Mouse (Mus musculus) neural tube, embryonic 14.5 days (tissue): ENCODE results near the gene Fgfr2. TPM values are rescaled to one million over a fixed set of nuclear protein-coding genes. Genes with fewer than 3 reads are reported as not detected.

Experiments
- ATAC-seq: fragments of 200-750 bp; cut with Nextera tagmentation; 2 replicates; pipeline ENCODE4 v1.8.0; 2017; ENCODE audit warnings: low read depth, mild to moderate bottlenecking, moderate TSS enrichment, moderate library complexity
- H3K27ac ChIP-seq: fragments of 300-500 bp; sonication (generic); 2 replicates; pipeline ENCODE4 v1.5.1; 2014; ENCODE audit warnings: low read depth, mild to moderate bottlenecking, control low read depth, low read length, moderate library complexity, mixed read lengths
- H3K27me3 ChIP-seq: fragments of 300-500 bp; sonication (generic); 2 replicates; pipeline ENCODE4 v1.6.1; 2014; ENCODE audit warnings: low read length; ENCODE audit not compliant: control insufficient read depth, insufficient read depth
- H3K36me3 ChIP-seq: fragments of 300-500 bp; sonication (generic); 2 replicates; pipeline ENCODE4 v1.6.1; 2014; ENCODE audit warnings: low read length, mixed read lengths; ENCODE audit not compliant: control insufficient read depth, insufficient read depth
- H3K4me1 ChIP-seq: fragments of 300-500 bp; sonication (generic); 2 replicates; pipeline ENCODE4 v1.6.1; 2014; ENCODE audit warnings: low read length; ENCODE audit not compliant: control insufficient read depth, insufficient read depth
- H3K4me2 ChIP-seq: fragments of 300-500 bp; sonication (generic); 2 replicates; pipeline ENCODE4 v1.6.1; 2014; ENCODE audit warnings: mild to moderate bottlenecking, low read depth, low read length, control low read depth
- H3K4me3 ChIP-seq: fragments of 300-500 bp; sonication (generic); 2 replicates; pipeline ENCODE4 v1.5.1; 2014; ENCODE audit warnings: low read depth, low read length, control low read depth, mixed read lengths
- H3K9ac ChIP-seq: fragments of 300-500 bp; sonication (generic); replicated peaks from 2 replicates; pipeline ENCODE4 v1.6.1; 2014; ENCODE audit warnings: low read depth, mild to moderate bottlenecking, control low read depth, low read length, mixed read lengths
- H3K9me3 ChIP-seq: fragments of 300-500 bp; sonication (generic); 2 replicates; pipeline ENCODE4 v1.6.1; 2016; ENCODE audit warnings: low read length; ENCODE audit not compliant: control insufficient read depth
- WGBS: fragments of 180-500 bp; shearing (Covaris S2); extraction: QIAGEN DNeasy Blood & Tissue Kit; methylation state at CpG from one replicate; pipeline ENCODE4 v1.1.7; 2014; 5-methylcytosine and 5-hydroxymethylcytosine counted together
- polyA plus RNA-seq: library from polyadenylated mRNA; unstranded; fragments of >200 nt; fragmentation: Nextera tagmentation; extraction: Ambion mirVana; gene quantifications from 2 replicates; pipeline ENCODE4 v1.2.1, GENCODE M21; 2014

Gene Fgfr2
- polyA plus RNA-seq, 1 experiment from 2014 or later: 28.1 TPM

- no peak overlapping the region for H3K9ac ChIP-seq
- no peaks in the 10 kb centered on the region for H3K4me1 ChIP-seq
- no peaks in the 10 kb centered on the region for H3K9me3 ChIP-seq
- ATAC-seq: no peak
- WGBS: 73% methylated on average over 4 of the region's 4 CpGs
- no peak overlapping the region for H3K27ac ChIP-seq
- H3K36me3 ChIP-seq: no peaks in the 10 kb centered on the region
- H3K27me3 ChIP-seq: no peaks in the 10 kb centered on the region
- H3K4me2 ChIP-seq: no peak overlapping the region
- H3K4me3 ChIP-seq: no peak overlapping the region
Measured at GRCm38 (mm10) chr7:132494263-132494662, 628.9 kb downstream of the Fgfr2 start.

- Histone ChIP-seq H3K4me2 (no peak overlapping the region), H3K4me3 (no peak overlapping the region), H3K27me3 (no peaks in the 10 kb centered on the region), H3K9me3 (no peaks in the 10 kb centered on the region), H3K27ac (no peak overlapping the region), H3K4me1 (no peaks in the 10 kb centered on the region), H3K9ac (no peak overlapping the region), H3K36me3 (no peaks in the 10 kb centered on the region)
- WGBS: 84% methylated on average over 3 of the region's 3 CpGs
- ATAC-seq: no peak
Measured at GRCm38 (mm10) chr7:132493632-132494031, 629.5 kb downstream of the Fgfr2 start.

GRCm38 (mm10) chr7:132491902-132492301 is 631.2 kb downstream of the Fgfr2 start:
- WGBS: 94% methylated on average over 7 of the region's 7 CpGs
- Histone ChIP-seq H3K36me3 (no peaks in the 10 kb centered on the region), H3K9me3 (no peaks in the 10 kb centered on the region), H3K4me3 (no peak overlapping the region), H3K27ac (no peak overlapping the region), H3K27me3 (no peaks in the 10 kb centered on the region), H3K4me2 (no peak overlapping the region), H3K9ac (no peak overlapping the region), H3K4me1 (no peaks in the 10 kb centered on the region)
- ATAC-seq: no peak

GRCm38 (mm10) chr7:132487361-132487760 is 635.8 kb downstream of the Fgfr2 start:
- no peaks in the 10 kb centered on the region for H3K4me1 ChIP-seq
- no peak for ATAC-seq
- 60% methylated on average over 6 of the region's 6 CpGs for WGBS
- H3K9ac ChIP-seq: no peak overlapping the region
- no peak overlapping the region for H3K4me3 ChIP-seq
- H3K36me3 ChIP-seq: no peaks in the 10 kb centered on the region
- H3K4me2 ChIP-seq: no peak overlapping the region
- no peaks in the 10 kb centered on the region for H3K27me3 ChIP-seq
- no peak overlapping the region for H3K27ac ChIP-seq
- H3K9me3 ChIP-seq: no peaks in the 10 kb centered on the region

GRCm38 (mm10) chr7:132486403-132487178 is 636.6 kb downstream of the Fgfr2 start:
- no peak for ATAC-seq
- H3K9ac ChIP-seq: no peak overlapping the region
- H3K9me3 ChIP-seq: no peaks in the 10 kb centered on the region
- no peak overlapping the region for H3K4me3 ChIP-seq
- H3K4me2 ChIP-seq: no peak overlapping the region
- no peaks in the 10 kb centered on the region for H3K27me3 ChIP-seq
- 85% methylated on average over 9 of the region's 9 CpGs for WGBS
- H3K4me1 ChIP-seq: no peaks in the 10 kb centered on the region
- no peaks in the 10 kb centered on the region for H3K36me3 ChIP-seq
- H3K27ac ChIP-seq: no peak overlapping the region

GRCm38 (mm10) chr7:132484424-132484823 is 638.7 kb downstream of the Fgfr2 start:
- Histone ChIP-seq H3K27me3 (no peaks in the 10 kb centered on the region), H3K36me3 (no peaks in the 10 kb centered on the region), H3K4me2 (no peak overlapping the region), H3K9ac (no peak overlapping the region), H3K4me1 (no peaks in the 10 kb centered on the region), H3K9me3 (no peaks in the 10 kb centered on the region), H3K27ac (no peak overlapping the region), H3K4me3 (no peak overlapping the region)
- 67% methylated on average over 5 of the region's 5 CpGs for WGBS
- ATAC-seq: no peak

GRCm38 (mm10) chr7:132480696-132481306 is 642.3 kb downstream of the Fgfr2 start:
- 64% methylated on average over 4 of the region's 4 CpGs for WGBS
- no peak overlapping the region for H3K4me2 ChIP-seq

GRCm38 (mm10) chr7:132478295-132478809 is 644.8 kb downstream of the Fgfr2 start:
- 53% methylated on average over 9 of the region's 9 CpGs for WGBS
- H3K4me2 ChIP-seq: no peak overlapping the region
- H3K27me3 ChIP-seq: no peaks in the 10 kb centered on the region
- H3K4me3 ChIP-seq: no peak overlapping the region
- no peak for ATAC-seq
- no peaks in the 10 kb centered on the region for H3K36me3 ChIP-seq
- peak overlapping the region; percentile 24; the same call in 1 of the 2 replicates for H3K27ac ChIP-seq
- no peaks in the 10 kb centered on the region for H3K4me1 ChIP-seq
- H3K9me3 ChIP-seq: no peaks in the 10 kb centered on the region
- H3K9ac ChIP-seq: no peak overlapping the region

More at GRCm38 (mm10) chr7:132480696-132481306, 642.3 kb downstream of the Fgfr2 start:
- H3K4me3 ChIP-seq: no peak overlapping the region
- no peak overlapping the region for H3K9ac ChIP-seq
- no peak overlapping the region for H3K27ac ChIP-seq
- no peaks in the 10 kb centered on the region for H3K27me3 ChIP-seq
- no peak for ATAC-seq
- H3K36me3 ChIP-seq: no peaks in the 10 kb centered on the region
- H3K9me3 ChIP-seq: no peaks in the 10 kb centered on the region
- H3K4me1 ChIP-seq: no peaks in the 10 kb centered on the region

- WGBS: 51% methylated on average over 3 of the region's 3 CpGs
- no peak overlapping the region for H3K4me3 ChIP-seq
- H3K4me2 ChIP-seq: no peak overlapping the region
- H3K4me1 ChIP-seq: no peaks in the 10 kb centered on the region
- H3K27ac ChIP-seq: peak overlapping the region; percentile 48
- H3K27me3 ChIP-seq: no peaks in the 10 kb centered on the region
- ATAC-seq: no peak
- no peaks in the 10 kb centered on the region for H3K36me3 ChIP-seq
- no peak overlapping the region for H3K9ac ChIP-seq
- no peaks in the 10 kb centered on the region for H3K9me3 ChIP-seq
Measured at GRCm38 (mm10) chr7:132477753-132478152, 645.4 kb downstream of the Fgfr2 start.
